Mouse (Mus musculus): ENCODE measurements around the gene Mllt10. TPM values are rescaled to one million over a fixed set of nuclear protein-coding genes. Genes with fewer than 3 reads are reported as not detected.

The Mllt10 gene
- polyA plus RNA-seq, 1 experiment from 2014 or later = 26.2 TPM

GRCm38 (mm10) chr2:18037491-18037890 lies 17.5 kb upstream of the Mllt10 start, which contains the start of gene A930004D18Rik:
Gene A930004D18Rik (minus strand): TSS chr2:18037737.
- 22% methylated on average over 2 of the region's 2 CpGs for WGBS (ENCODE audit: insufficient replicate concordance)

DNA sequence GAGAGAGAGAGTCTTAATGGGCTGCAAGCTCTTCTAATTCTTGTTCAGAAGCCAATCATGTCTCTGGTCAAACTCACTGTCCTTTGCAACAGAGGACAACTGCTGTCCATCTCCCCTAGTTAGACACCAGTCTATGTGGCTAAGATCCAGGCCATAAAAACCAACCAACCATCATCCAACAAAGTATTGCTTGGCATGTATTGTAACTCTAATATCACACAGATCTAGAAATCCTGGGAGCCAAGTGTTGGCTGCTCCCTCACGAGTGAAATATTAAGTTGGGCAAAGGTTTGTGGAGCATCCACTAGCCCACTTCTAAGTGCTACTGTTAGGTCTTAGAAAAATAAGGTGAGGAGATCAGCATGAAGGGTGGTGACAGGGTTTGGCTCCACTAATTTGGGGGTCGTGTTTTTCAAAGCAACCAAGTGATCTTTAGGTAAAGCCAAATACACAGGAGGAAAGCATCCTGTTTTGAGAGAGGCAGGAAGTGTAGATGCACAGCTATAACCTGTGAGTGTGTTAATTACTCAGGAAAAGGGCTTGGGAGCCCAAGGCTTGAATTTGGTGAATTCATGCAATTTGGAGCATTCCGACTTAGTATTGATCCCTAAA lies 16.8 kb upstream of the Mllt10 start:
- H3K36me3 ChIP-seq (replicated peaks) = no peaks in the 10 kb centered on the region
- H3K4me2 ChIP-seq = no peak overlapping the region
- H3K9ac ChIP-seq = no peak overlapping the region
- no peaks in the 10 kb centered on the region for H3K9me3 ChIP-seq (replicated peaks)
- WGBS (ENCODE audit: insufficient replicate concordance) = 53% methylated on average over 3 of the region's 3 CpGs
- peaks cover 13% of the 10 kb centered on the region for H3K4me1 ChIP-seq (replicated peaks)
- no peak overlapping the region for H3K27ac ChIP-seq (replicated peaks)
- no peak overlapping the region for H3K4me3 ChIP-seq (replicated peaks)
- peaks cover 90% of the 10 kb centered on the region for H3K27me3 ChIP-seq
- ATAC-seq (ENCODE audit: insufficient read depth) = no peak

More at GRCm38 (mm10) chr2:18037491-18037890, 17.5 kb upstream of the Mllt10 start, which contains the start of gene A930004D18Rik:
- no peak within 1 kb of the TSS for H3K9ac ChIP-seq
- peaks cover 90% of the 10 kb centered on the region for H3K27me3 ChIP-seq
- H3K36me3 ChIP-seq (replicated peaks) = no peaks in the 10 kb centered on the region
- no peaks in the 10 kb centered on the region for H3K9me3 ChIP-seq (replicated peaks)
- no peak for ATAC-seq (ENCODE audit: insufficient read depth)
- H3K27ac ChIP-seq (replicated peaks) = no peak within 1 kb of the TSS
- no peak within 1 kb of the TSS for H3K4me3 ChIP-seq (replicated peaks)
- H3K4me2 ChIP-seq = no peak within 1 kb of the TSS
- H3K4me1 ChIP-seq (replicated peaks) = peaks cover 13% of the 10 kb centered on the region

DNA sequence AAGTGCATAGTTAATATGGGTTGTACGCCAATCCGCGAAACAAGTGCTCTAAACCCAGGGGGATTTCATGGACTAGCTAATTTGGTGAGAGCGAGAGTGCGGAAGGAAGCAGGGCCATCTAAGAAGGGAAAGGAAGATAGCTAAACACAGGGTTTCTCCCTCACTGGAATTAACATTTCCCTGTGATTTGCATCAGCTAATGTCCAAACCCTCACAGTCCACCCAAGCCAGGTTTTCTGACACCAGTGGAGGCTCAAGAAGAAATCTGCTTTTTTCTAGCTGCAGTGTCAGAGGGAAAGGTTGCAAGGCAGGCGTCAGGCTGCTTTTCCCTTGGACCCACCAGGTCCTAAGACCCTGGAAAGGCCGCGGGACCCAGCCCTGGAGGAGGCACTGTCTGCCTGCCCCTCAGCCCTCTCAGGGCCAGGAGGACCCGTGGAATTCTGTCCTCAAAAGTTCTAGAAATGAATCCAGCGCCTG lies 16.1 kb upstream of the Mllt10 start:
- 66% methylated on average over 10 of the region's 10 CpGs for WGBS (ENCODE audit: insufficient replicate concordance)
- H3K27me3 ChIP-seq = peaks cover 88% of the 10 kb centered on the region
- no peak overlapping the region for H3K4me2 ChIP-seq
- H3K27ac ChIP-seq (replicated peaks) = no peak overlapping the region
- H3K4me1 ChIP-seq (replicated peaks) = peaks cover 13% of the 10 kb centered on the region
- H3K9me3 ChIP-seq (replicated peaks) = no peaks in the 10 kb centered on the region
- H3K36me3 ChIP-seq (replicated peaks) = no peaks in the 10 kb centered on the region
- H3K9ac ChIP-seq = no peak overlapping the region
- ATAC-seq (ENCODE audit: insufficient read depth) = no peak
- no peak overlapping the region for H3K4me3 ChIP-seq (replicated peaks)

DNA sequence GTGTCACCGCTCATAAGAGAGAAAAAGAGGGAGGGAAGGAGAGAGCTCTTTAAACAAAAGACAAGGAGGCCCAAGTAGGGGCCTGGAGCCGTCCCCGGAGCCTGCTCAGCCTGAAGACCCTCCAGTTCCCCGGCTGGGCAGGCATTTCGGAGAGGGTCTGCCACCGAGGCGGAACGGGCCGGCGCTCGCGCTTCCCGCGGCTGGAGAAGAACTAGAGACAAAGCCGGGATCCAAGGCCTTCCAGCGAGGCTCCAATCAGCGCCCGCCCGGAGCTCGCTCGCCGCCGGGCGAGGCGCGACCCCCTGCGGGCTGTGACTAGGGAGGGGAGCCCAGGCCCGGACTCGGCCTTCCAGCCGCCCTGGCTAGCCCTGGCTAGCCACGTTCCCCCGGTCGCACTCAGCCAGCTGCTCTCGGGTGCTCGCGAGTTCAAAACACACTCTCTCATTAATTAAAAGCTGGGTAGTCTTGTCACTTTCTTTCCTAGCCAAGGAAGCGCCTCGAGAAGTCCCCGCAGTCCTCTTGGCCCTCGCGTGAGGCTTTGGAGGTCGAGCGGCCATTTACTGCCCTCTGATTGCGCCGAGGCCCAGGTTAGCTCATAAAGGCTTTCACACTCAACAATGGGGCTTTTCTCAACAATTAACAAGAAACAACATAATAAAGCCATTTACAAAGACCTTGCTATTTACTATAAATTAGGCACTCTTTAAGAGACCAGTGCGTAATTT lies 15.3 kb upstream of the Mllt10 start:
- ATAC-seq (ENCODE audit: insufficient read depth) = peak; percentile 42; the same call in 1 of the 2 replicates
- Histone ChIP-seq H3K9me3 (replicated peaks) (no peaks in the 10 kb centered on the region), H3K27me3 (peaks cover 88% of the 10 kb centered on the region), H3K36me3 (replicated peaks) (no peaks in the 10 kb centered on the region), H3K27ac (replicated peaks) (no peak overlapping the region; the same call in 1 of the 2 replicates), H3K4me1 (replicated peaks) (peaks cover 13% of the 10 kb centered on the region), H3K4me2 (peak overlapping the region; percentile 46), H3K9ac (no peak overlapping the region), H3K4me3 (replicated peaks) (no peak overlapping the region)
- WGBS (ENCODE audit: insufficient replicate concordance) = 38% methylated on average over 46 of the region's 46 CpGs

DNA sequence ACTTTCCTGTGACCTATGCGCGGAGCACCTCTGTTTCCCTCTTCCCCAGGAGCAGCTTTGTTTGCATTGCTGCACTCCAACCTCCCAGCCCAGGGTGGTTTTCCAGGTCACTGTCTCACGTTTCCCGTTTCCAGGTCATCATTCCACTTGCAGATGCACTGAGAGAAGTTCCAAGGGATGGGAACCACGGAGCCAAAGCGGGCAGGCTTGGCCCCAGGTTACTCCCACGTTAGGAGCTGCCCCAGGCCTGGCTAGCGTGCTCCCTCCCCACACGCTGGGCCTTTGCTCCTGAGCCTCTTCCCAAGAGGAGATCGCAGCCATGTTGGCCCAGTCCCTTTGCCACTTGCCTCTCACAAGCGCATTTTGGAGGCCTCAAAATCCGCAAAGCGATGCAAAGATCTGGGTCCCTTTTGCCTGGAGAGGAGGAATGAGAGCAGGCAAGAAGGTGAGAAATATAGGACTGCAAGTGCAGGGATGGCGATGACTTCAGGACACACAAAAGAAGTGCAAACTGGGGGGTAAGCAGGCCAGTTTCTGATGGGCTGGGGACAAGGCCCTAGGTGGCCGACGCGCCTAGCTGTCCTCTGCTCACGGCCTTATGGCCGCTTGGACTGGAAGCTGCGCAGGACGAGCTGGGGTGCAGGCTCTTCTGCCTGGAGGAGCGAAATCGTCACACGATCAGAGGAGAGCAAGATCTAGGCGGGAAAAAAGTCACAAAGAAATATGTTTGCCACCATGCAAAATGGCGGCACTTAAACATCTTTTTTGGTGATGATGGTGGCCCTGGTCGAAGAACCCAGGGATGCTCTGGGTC lies 14.5 kb upstream of the Mllt10 start:
- H3K27me3 ChIP-seq = peaks cover 90% of the 10 kb centered on the region
- H3K4me3 ChIP-seq (replicated peaks) = no peak overlapping the region
- peak overlapping the region; percentile 27 for H3K4me2 ChIP-seq
- peak overlapping the region; percentile 64 for H3K27ac ChIP-seq (replicated peaks)
- peaks cover 13% of the 10 kb centered on the region for H3K4me1 ChIP-seq (replicated peaks)
- no peak overlapping the region for H3K9ac ChIP-seq
- ATAC-seq (ENCODE audit: insufficient read depth) = peak; percentile 52; the same call in 1 of the 2 replicates
- H3K9me3 ChIP-seq (replicated peaks) = no peaks in the 10 kb centered on the region
- no peaks in the 10 kb centered on the region for H3K36me3 ChIP-seq (replicated peaks)
- 63% methylated on average over 27 of the region's 27 CpGs for WGBS (ENCODE audit: insufficient replicate concordance)

DNA sequence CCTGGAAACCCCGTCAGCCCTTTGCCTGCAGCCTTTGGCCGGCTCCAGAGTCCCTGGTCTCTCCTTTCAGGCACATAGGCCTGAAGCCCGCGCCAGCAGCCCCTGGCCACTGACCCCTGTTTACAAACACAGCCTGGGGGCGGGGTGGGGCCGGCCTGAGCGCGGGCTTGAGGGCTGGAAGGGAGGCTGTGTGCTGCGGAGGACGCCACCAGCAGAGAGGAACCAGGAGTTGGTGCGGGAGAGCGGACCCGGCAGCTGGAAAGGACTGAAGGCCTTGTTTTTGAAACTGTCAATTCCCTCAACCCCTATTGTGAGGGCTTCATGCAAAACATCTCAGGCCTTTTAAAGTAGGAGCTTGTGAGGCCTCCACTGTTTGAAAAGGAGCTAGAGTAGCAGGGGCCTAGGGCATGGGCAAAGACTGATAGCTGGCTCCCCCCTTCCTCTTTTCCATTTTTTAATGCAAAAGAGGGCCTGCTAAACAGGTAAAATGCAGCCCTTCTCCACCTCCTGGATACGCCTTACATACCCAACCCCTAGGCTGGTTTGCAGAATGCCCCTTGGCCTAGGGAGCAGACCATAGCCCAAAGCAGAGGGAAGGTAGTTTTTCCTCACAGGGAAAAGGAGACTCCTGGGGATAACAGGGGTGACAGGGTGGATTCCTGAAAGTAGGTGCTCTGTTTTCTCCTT lies 13.7 kb upstream of the Mllt10 start:
- H3K9me3 ChIP-seq (replicated peaks) = no peaks in the 10 kb centered on the region
- no peak overlapping the region for H3K9ac ChIP-seq
- peak; percentile 47 for ATAC-seq (ENCODE audit: insufficient read depth)
- H3K4me3 ChIP-seq (replicated peaks) = no peak overlapping the region
- 49% methylated on average over 14 of the region's 14 CpGs for WGBS (ENCODE audit: insufficient replicate concordance)
- peak overlapping the region; percentile 27 for H3K4me2 ChIP-seq
- H3K27me3 ChIP-seq = peaks cover 95% of the 10 kb centered on the region
- H3K27ac ChIP-seq (replicated peaks) = peak overlapping the region; percentile 64
- H3K4me1 ChIP-seq (replicated peaks) = peaks cover 14% of the 10 kb centered on the region
- H3K36me3 ChIP-seq (replicated peaks) = no peaks in the 10 kb centered on the region

DNA sequence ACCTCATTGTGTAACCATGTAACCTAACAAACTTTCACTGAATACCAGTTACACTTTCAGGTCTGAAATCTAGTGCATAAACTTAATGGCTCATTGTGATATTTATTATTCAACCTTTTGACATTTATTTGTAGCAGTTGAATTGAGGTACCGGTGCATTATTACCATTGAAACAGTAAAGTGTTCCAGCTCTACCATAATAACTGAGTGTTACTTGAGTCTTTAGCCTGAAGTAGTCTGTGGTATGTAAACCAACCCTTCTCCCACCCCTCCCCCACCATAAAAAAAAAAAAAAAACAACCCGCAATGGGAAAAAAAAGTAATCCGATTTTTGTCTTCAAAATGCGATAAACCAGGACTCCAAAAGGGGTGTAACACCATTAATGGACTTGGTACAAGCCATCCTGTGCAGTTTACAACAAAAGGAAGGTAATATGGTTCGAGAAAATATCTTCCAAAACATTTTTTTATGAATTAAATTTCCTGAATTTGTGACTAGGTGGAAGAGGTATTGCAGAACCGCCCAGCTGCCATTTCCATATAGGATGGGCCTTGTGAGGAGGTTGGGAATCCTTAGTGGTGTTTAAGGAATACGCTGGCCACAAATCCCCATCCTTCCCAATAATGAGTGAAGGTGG lies 9.8 kb upstream of the Mllt10 start:
- 39% methylated on average over 7 of the region's 7 CpGs for WGBS (ENCODE audit: insufficient replicate concordance)
- Histone ChIP-seq H3K4me3 (replicated peaks) (no peak overlapping the region), H3K4me1 (replicated peaks) (peaks cover 40% of the 10 kb centered on the region), H3K36me3 (replicated peaks) (no peaks in the 10 kb centered on the region), H3K4me2 (peak overlapping the region; percentile 85), H3K9ac (no peak overlapping the region), H3K9me3 (replicated peaks) (no peaks in the 10 kb centered on the region), H3K27me3 (peaks cover 97% of the 10 kb centered on the region), H3K27ac (replicated peaks) (no peak overlapping the region)
- ATAC-seq (ENCODE audit: insufficient read depth) = no peak

GRCm38 (mm10) chr2:18045781-18046181 lies 9.3 kb upstream of the Mllt10 start:
- no peak overlapping the region for H3K9ac ChIP-seq
- peaks cover 97% of the 10 kb centered on the region for H3K27me3 ChIP-seq
- H3K27ac ChIP-seq (replicated peaks) = no peak overlapping the region
- H3K4me3 ChIP-seq (replicated peaks) = peak overlapping the region; percentile 64; the same call in 1 of the 2 replicates
- H3K4me1 ChIP-seq (replicated peaks) = peaks cover 36% of the 10 kb centered on the region
- peak overlapping the region; percentile 85 for H3K4me2 ChIP-seq
- no peaks in the 10 kb centered on the region for H3K9me3 ChIP-seq (replicated peaks)
- WGBS (ENCODE audit: insufficient replicate concordance) = 51% methylated on average over 6 of the region's 6 CpGs
- ATAC-seq (ENCODE audit: insufficient read depth) = no peak
- no peaks in the 10 kb centered on the region for H3K36me3 ChIP-seq (replicated peaks)

GRCm38 (mm10) chr2:18046186-18046585 lies 8.9 kb upstream of the Mllt10 start:
- H3K4me3 ChIP-seq (replicated peaks) = peak overlapping the region; percentile 64
- H3K36me3 ChIP-seq (replicated peaks) = no peaks in the 10 kb centered on the region
- H3K4me2 ChIP-seq = peak overlapping the region; percentile 85
- H3K9me3 ChIP-seq (replicated peaks) = no peaks in the 10 kb centered on the region
- H3K9ac ChIP-seq = peak overlapping the region; percentile 52
- H3K4me1 ChIP-seq (replicated peaks) = peaks cover 32% of the 10 kb centered on the region
- 12% methylated on average over 4 of the region's 4 CpGs for WGBS (ENCODE audit: insufficient replicate concordance)
- H3K27ac ChIP-seq (replicated peaks) = no peak overlapping the region
- H3K27me3 ChIP-seq = peaks cover 97% of the 10 kb centered on the region
- no peak for ATAC-seq (ENCODE audit: insufficient read depth)
